Mouse (Mus musculus): ENCODE data around the gene Dhx30.

Dhx30 gene

GRCm38 (mm10) chr9:110045763-110046377 is 71.8 kb downstream of the Dhx30 start:
- no peak for DNase-seq (ENCODE audit: low spot score)

GRCm38 (mm10) chr9:110044373-110044772 is 73.3 kb downstream of the Dhx30 start:
- no peak for DNase-seq (ENCODE audit: low spot score)

DNA sequence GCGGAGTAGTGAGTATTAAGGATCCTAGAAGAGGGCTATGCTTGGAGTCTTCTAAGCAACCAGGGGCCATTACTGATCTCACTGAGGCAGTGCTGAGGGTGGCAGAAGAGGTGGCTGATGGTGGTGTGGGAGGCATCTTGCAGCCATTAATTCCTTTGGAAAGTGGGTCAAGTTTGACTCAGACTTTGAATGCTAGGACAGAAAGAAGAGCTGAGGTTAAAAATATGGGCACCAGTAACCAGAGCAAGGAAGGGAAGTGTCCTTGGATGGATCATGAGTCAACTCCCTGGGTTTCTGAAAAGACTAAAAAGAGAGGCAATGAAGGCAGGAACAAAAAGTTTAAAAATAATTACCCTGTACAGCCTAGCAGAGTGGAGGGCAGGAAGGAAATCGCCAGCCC is 79.1 kb downstream of the Dhx30 start:
- DNase-seq (ENCODE audit: low spot score), result no peak

GRCm38 (mm10) chr9:110037895-110038294 is 79.7 kb downstream of the Dhx30 start:
- no peak for DNase-seq (ENCODE audit: low spot score)

DNA sequence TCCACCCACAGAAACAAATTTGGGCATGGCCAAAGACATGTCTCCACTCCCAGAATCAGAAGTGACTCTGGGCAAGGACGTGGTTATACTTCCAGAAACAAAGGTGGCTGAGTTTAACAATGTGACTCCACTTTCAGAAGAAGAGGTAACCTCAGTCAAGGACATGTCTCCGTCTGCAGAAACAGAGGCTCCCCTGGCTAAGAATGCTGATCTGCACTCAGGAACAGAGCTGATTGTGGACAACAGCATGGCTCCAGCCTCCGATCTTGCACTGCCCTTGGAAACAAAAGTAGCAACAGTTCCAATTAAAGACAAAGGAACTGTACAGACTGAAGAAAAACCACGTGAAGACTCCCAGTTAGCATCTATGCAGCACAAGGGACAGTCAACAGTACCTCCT is 82.5 kb downstream of the Dhx30 start:
- no peak for DNase-seq (ENCODE audit: low spot score)
